Mouse (Mus musculus) liver, embryonic 16.5 days (tissue): ENCODE measurements around the gene Kirrel2. TPM values are rescaled to one million over a fixed set of nuclear protein-coding genes. Genes with fewer than 3 reads are reported as not detected.

ENCODE experiments used
- ATAC-seq: fragments of 200-750 bp; cut with Nextera tagmentation; 2 replicates; pipeline ENCODE4 v1.8.0; 2017; ENCODE audit warnings: low read depth, mild to moderate bottlenecking, moderate number of reproducible peaks, moderate library complexity
- H3K27ac ChIP-seq: fragments of 300-500 bp; sonication (generic); 2 replicates; pipeline ENCODE4 v1.5.1; 2014; ENCODE audit warnings: mild to moderate bottlenecking, low read length
- H3K27me3 ChIP-seq: fragments of 300-500 bp; sonication (generic); 2 replicates; pipeline ENCODE4 v1.6.1; 2014; ENCODE audit warnings: low read depth, low read length, mixed read lengths; ENCODE audit not compliant: control insufficient read depth, insufficient read depth
- H3K36me3 ChIP-seq: fragments of 300-500 bp; sonication (generic); 2 replicates; pipeline ENCODE4 v1.6.1; 2014; ENCODE audit warnings: mild to moderate bottlenecking; ENCODE audit not compliant: control insufficient read depth, insufficient read depth
- H3K4me1 ChIP-seq: fragments of 300-500 bp; sonication (generic); 2 replicates; pipeline ENCODE4 v1.6.1; 2014; ENCODE audit warnings: low read depth, low read length, mixed read lengths; ENCODE audit not compliant: control insufficient read depth
- H3K4me2 ChIP-seq: fragments of 300-500 bp; sonication (generic); 2 replicates; pipeline ENCODE4 v1.6.1; 2014; ENCODE audit warnings: low read depth, low read length, mixed read lengths
- H3K4me3 ChIP-seq: fragments of 300-500 bp; sonication (generic); 2 replicates; pipeline ENCODE4 v1.5.1; 2014; ENCODE audit warnings: low read depth, mild to moderate bottlenecking, low read length
- H3K9ac ChIP-seq: fragments of 300-500 bp; sonication (generic); 2 replicates; pipeline ENCODE4 v1.6.1; 2014; ENCODE audit warnings: low read depth, low read length
- H3K9me3 ChIP-seq: fragments of 300-500 bp; sonication (generic); replicated peaks from 2 replicates; pipeline ENCODE4 v1.6.1; 2016; ENCODE audit warnings: low read length; ENCODE audit not compliant: control insufficient read depth
- WGBS: fragments of 180-500 bp; shearing (Covaris S2); extraction: QIAGEN DNeasy Blood & Tissue Kit; methylation state at CpG from one replicate; pipeline ENCODE4 v1.1.7; 2014; ENCODE audit not compliant: insufficient replicate concordance; 5-methylcytosine and 5-hydroxymethylcytosine counted together
- polyA plus RNA-seq: library from polyadenylated mRNA; unstranded; fragments of >200 nt; fragmentation: Nextera tagmentation; extraction: Ambion mirVana; gene quantifications from 2 replicates; pipeline ENCODE4 v1.2.1, GENCODE M21; 2015

Gene Kirrel2
- polyA plus RNA-seq, 1 experiment from 2014 or later: 0.12 TPM

DNA sequence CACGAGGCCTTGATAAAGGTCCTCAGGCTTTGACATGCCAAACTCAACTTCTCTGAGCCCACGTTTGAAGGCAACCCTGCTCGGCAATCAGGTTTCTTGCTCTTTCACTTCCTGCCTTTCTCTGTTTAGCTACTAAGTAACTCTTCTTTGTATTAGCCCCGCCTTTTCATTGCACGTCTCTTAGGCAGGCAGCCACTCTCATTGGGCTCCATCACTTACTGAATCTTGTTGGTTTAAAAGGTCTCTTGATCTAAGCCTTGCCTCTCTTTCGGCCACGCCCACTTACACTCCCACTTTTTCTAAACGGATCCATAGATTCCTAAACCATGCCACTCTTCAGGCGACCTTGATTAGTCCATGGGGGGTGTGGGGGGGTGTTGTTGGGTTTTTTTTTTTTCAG, 13.8 kb downstream of the Kirrel2 start:
- WGBS: 17% methylated on average over 9 of the region's 9 CpGs
- Histone ChIP-seq H3K9me3 (no peaks in the 10 kb centered on the region; the same call in 1 of the 2 replicates), H3K9ac (no peak overlapping the region), H3K4me2 (no peak overlapping the region), H3K4me3 (no peak overlapping the region), H3K4me1 (peaks cover 9% of the 10 kb centered on the region), H3K27me3 (peaks cover 27% of the 10 kb centered on the region), H3K36me3 (no peaks in the 10 kb centered on the region), H3K27ac (no peak overlapping the region)
- no peak for ATAC-seq

DNA sequence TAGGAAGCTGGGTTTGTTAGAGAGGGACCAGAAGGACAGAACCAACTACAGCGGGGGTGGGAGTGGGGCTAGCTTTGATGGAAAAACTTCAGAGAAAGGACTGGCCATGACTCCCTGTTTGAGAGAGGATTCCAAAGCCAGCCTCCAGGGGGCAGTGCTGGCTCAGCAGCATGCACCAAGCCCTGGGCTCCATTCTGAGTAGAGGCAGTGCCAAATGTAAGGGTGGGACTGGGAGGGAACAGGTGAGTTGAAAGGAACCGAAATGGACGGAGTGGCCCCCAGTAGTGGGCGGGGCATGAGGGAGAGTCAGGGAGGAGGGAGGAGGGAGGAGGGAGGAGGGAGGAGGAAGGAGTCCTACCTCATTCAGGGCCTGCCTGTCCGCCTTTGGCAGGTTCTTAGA, 16.8 kb downstream of the Kirrel2 start:
- Histone ChIP-seq H3K4me2 (no peak overlapping the region), H3K4me3 (no peak overlapping the region), H3K9ac (no peak overlapping the region), H3K27ac (no peak overlapping the region), H3K9me3 (no peaks in the 10 kb centered on the region), H3K27me3 (peaks cover 27% of the 10 kb centered on the region), H3K4me1 (peaks cover 9% of the 10 kb centered on the region), H3K36me3 (no peaks in the 10 kb centered on the region)
- ATAC-seq: no peak
- WGBS: 13% methylated on average over 5 of the region's 5 CpGs

DNA sequence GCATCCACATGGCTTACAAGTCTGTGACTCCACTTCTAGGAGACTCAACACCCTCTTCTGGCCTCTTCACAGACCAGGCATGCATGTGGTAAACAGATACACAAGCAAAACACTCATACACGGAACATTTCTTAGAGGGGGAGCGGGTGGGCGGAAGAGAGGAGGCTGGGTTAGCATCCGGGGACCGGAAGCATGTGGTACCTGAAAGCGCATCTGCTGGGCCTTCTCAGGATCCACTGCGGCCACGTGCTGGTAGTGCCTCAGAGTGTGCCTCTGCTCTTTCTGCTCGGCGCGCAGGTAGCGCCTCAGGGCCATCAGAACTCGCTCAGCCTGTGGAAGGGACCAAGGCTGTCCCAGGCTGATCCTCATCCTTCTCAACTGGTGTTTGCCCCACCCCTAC, 17.8 kb downstream of the Kirrel2 start:
- no peak for ATAC-seq
- no peak overlapping the region for H3K4me3 ChIP-seq
- H3K9ac ChIP-seq: no peak overlapping the region
- H3K4me1 ChIP-seq: peaks cover 8% of the 10 kb centered on the region
- H3K27ac ChIP-seq: no peak overlapping the region
- no peaks in the 10 kb centered on the region for H3K9me3 ChIP-seq
- WGBS: 68% methylated on average over 13 of the region's 13 CpGs
- H3K4me2 ChIP-seq: no peak overlapping the region
- H3K27me3 ChIP-seq: peaks cover 17% of the 10 kb centered on the region
- H3K36me3 ChIP-seq: no peaks in the 10 kb centered on the region

DNA sequence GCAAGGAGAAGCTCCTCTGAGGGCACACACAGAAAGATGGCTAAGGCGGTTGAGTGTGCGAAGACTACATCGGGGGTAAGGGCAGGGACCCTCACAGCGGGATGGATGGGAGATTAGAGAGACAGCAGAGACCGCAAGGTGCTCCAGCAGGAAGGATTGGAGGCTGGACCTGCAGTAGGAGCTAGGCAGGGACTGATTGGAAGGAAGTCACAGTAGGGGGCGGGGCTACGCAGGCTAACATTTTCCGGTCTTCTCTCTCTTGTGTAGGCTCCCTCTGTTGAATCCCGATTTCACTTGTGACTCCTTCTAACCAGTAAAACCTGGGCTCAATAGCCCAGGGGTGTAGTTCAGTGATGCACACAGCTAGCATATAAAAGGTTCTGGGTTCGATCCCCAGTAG, 20.6 kb downstream of the Kirrel2 start:
- Histone ChIP-seq H3K4me3 (no peak overlapping the region), H3K27me3 (peaks cover 5% of the 10 kb centered on the region; the same call in 1 of the 2 replicates), H3K4me1 (no peaks in the 10 kb centered on the region), H3K27ac (no peak overlapping the region), H3K9me3 (no peaks in the 10 kb centered on the region), H3K36me3 (no peaks in the 10 kb centered on the region), H3K9ac (no peak overlapping the region), H3K4me2 (no peak overlapping the region)
- ATAC-seq: no peak
- WGBS: 18% methylated on average over 10 of the region's 10 CpGs

DNA sequence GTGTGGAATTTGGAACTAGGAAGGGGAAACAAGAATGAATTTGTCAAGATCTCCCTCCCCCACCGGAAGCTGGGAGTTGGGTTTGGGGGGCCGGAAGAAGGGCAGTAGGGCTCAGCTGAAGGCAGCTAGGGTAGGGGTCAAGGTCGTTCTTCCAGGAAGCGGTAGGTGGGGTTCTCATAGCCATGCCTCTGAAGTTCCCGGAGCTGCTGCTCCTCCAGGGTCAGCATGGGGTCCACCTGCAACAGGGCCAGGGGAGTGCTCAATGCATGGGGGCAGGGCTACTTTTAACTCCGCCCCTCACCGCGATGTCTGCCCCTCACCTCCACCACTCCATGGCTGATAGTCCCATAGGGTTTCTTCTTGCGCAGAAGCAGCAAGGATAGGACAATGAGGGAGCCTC, 22.3 kb downstream of the Kirrel2 start:
- Histone ChIP-seq H3K27ac (no peak overlapping the region), H3K4me2 (no peak overlapping the region), H3K4me1 (no peaks in the 10 kb centered on the region), H3K9me3 (no peaks in the 10 kb centered on the region), H3K4me3 (no peak overlapping the region), H3K9ac (no peak overlapping the region), H3K27me3 (peaks cover 5% of the 10 kb centered on the region; the same call in 1 of the 2 replicates), H3K36me3 (no peaks in the 10 kb centered on the region)
- WGBS: 30% methylated on average over 9 of the region's 9 CpGs
- no peak for ATAC-seq

DNA sequence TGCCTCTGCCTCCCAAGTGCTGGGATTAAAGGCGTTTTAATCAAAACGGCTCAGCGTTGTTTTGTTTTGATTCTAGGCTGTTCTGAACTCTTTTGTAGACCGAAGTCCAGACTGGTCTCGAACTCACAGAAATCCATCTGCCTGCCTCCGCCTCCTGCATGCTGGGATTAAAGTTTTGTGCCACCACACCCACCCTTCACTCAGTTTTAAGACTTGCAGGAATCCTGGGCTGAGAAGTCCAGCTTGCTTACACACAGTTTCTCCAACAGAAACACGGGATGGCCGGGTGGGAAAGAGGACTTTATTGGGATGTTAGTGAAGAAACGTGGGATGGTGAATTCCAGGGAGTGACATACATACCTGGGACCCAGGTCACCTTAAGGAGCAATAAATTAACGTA, 22.8 kb downstream of the Kirrel2 start:
- ATAC-seq: no peak
- Histone ChIP-seq H3K4me3 (no peak overlapping the region), H3K4me1 (no peaks in the 10 kb centered on the region), H3K27me3 (peaks cover 5% of the 10 kb centered on the region; the same call in 1 of the 2 replicates), H3K36me3 (no peaks in the 10 kb centered on the region), H3K27ac (no peak overlapping the region), H3K9me3 (no peaks in the 10 kb centered on the region), H3K9ac (no peak overlapping the region), H3K4me2 (no peak overlapping the region)
- 47% methylated on average over 10 of the region's 10 CpGs for WGBS

DNA sequence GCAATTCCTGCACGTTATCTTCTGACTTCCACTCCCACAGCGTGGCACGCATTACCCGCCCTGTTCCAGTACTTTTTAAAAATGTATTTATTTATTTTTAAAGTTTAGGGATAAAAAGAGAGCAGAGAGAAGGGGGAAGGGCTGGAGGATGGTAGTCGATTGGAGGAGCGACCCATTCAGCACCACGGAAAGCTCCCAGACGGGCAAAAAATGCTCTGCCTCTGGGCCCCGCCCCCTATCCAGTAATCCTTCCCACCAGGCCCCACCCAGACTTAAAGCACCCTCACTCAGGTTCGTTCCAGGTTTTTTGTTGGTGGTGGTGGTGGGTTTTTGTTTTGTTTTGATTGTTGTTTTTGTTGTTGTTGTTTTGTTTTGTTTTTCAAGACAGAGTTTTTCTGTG, 23.3 kb downstream of the Kirrel2 start:
- H3K4me3 ChIP-seq: no peak overlapping the region
- H3K4me2 ChIP-seq: no peak overlapping the region
- no peaks in the 10 kb centered on the region for H3K36me3 ChIP-seq
- no peak for ATAC-seq
- 0% methylated on average over 10 of the region's 10 CpGs for WGBS
- no peak overlapping the region for H3K9ac ChIP-seq
- H3K27ac ChIP-seq: no peak overlapping the region
- H3K9me3 ChIP-seq: no peaks in the 10 kb centered on the region
- H3K4me1 ChIP-seq: no peaks in the 10 kb centered on the region
- peaks cover 5% of the 10 kb centered on the region; the same call in 1 of the 2 replicates for H3K27me3 ChIP-seq

DNA sequence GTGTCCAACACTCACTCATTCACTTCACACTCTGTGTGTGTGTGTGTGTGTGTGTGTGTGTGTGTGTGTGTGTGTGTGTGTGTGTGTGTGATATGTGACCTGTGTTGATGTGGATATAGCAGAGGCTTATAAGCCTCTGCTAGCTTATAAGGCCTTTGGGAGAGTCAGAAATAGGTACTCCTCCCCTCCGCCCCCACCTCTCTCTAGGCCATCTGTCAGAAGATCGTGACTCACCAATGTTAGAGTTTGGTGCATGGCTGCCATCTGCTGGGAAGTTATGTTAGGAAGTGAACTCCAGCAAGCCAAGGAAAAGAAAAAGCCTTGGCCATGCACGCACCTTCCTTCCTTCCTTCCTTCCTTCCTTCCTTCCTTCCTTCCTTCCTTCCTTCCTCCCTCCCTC, 25.7 kb downstream of the Kirrel2 start:
- H3K27me3 ChIP-seq: peaks cover 3% of the 10 kb centered on the region; the same call in 1 of the 2 replicates
- H3K4me2 ChIP-seq: no peak overlapping the region
- no peak overlapping the region for H3K4me3 ChIP-seq
- WGBS: 8% methylated on average over 3 of the region's 3 CpGs
- H3K4me1 ChIP-seq: no peaks in the 10 kb centered on the region
- no peak overlapping the region for H3K27ac ChIP-seq
- no peaks in the 10 kb centered on the region for H3K9me3 ChIP-seq
- no peak overlapping the region for H3K9ac ChIP-seq
- ATAC-seq: no peak
- H3K36me3 ChIP-seq: no peaks in the 10 kb centered on the region

DNA sequence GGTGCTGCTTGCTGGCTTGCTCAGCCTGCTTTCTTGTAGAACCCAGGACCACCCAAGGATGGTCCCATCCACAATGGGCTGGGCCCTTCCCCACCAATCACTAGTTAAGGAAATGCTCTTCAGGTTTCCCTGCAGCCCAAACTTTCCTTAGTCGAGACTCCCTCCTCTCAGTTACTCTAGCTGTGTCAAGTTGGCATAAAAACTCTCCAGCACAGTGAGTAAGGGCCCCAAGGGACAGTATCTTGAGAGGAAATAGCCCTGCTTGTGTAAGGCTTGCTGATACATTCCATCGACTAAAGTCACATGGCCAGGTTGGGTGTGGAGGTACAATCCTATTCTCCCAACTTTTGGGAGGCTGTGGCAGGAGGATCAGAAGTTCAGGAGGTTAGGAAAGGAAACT, 27.3 kb downstream of the Kirrel2 start:
- Histone ChIP-seq H3K36me3 (no peaks in the 10 kb centered on the region), H3K4me1 (no peaks in the 10 kb centered on the region), H3K9me3 (no peaks in the 10 kb centered on the region), H3K4me2 (no peak overlapping the region), H3K27ac (no peak overlapping the region), H3K27me3 (no peaks in the 10 kb centered on the region), H3K9ac (no peak overlapping the region), H3K4me3 (no peak overlapping the region)
- WGBS: 23% methylated on average over 2 of the region's 2 CpGs
- no peak for ATAC-seq

DNA sequence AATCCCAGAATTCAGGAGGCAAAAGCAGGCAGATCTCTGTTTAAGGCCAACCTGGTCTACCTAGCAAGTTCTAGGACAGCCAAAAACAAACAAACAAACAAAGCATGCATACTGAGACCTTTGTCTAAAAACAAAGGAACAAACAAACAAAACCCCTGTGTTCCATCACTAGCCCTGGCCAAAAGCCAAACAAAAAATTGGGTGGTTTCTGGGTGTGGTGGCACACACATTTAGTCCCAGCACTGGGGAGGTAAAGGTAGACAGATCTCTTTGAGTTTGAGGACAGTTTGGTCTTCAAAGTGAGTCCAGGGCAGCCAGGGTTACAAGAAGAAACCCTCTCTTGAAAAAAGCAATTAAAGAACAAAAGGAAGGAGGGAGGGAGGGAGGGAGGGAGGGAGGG, 28.2 kb downstream of the Kirrel2 start:
- no peak overlapping the region for H3K9ac ChIP-seq
- no peak overlapping the region for H3K27ac ChIP-seq
- no peaks in the 10 kb centered on the region for H3K4me1 ChIP-seq
- ATAC-seq: no peak
- H3K27me3 ChIP-seq: no peaks in the 10 kb centered on the region
- H3K36me3 ChIP-seq: no peaks in the 10 kb centered on the region
- H3K4me3 ChIP-seq: no peak overlapping the region
- no peak overlapping the region for H3K4me2 ChIP-seq
- no peaks in the 10 kb centered on the region for H3K9me3 ChIP-seq
